Mouse (Mus musculus): ENCODE measurements around the gene Tigd3. TPM values are rescaled to one million over a fixed set of nuclear protein-coding genes. Genes with fewer than 3 reads are reported as not detected.

Tigd3 gene
- polyA plus RNA-seq, 1 experiment from 2014 or later = 1.7 TPM

DNA sequence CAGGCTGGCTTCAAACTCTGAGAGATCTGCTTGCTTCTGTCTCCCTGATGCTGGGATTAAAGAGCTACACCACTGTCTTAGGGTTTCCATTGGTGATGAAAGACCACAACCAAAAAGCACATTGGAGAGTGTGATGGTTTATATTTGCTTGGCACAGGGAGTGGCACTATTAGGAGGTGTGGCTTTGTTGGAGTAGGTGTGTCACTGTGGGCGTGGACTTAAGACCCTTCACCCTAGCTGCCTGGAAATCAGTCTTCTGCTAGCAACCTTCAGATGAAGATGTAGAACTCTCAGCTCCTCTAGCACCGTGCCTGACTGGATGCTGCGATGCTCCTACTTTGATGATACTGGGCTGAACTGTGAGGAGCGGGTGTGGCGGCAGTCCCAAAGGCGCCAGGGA is 44.6 kb upstream of the Tigd3 start:
- H3K4me1 ChIP-seq (ENCODE audit: insufficient read depth) = peaks cover 21% of the 10 kb centered on the region
- 76% methylated on average over 6 of the region's 6 CpGs for WGBS (ENCODE audit: insufficient replicate concordance)
- no peaks in the 10 kb centered on the region for H3K9me3 ChIP-seq (ENCODE audit: low read length)
- no peak for TF ChIP-seq EP300 (IDR thresholded peaks at IDR 0.05; ENCODE audit: low read depth)
- no peak for TF ChIP-seq CTCF (IDR thresholded peaks at IDR 0.05; ENCODE audit: low read depth)
- H3K27me3 ChIP-seq (ENCODE audit: insufficient read depth, low read length) = no peaks in the 10 kb centered on the region
- no peak for DNase-seq
- peak overlapping the region; percentile 42; the same call in 1 of the 2 replicates for H3K4me2 ChIP-seq (ENCODE audit: low read depth, low read length)
- H3K36me3 ChIP-seq (replicated peaks; ENCODE audit: insufficient read depth, low read length) = peaks cover 29% of the 10 kb centered on the region
- no peak overlapping the region; the same call in 1 of the 2 replicates for H3K27ac ChIP-seq (ENCODE audit: low read depth)
- H3K9ac ChIP-seq (replicated peaks) = no peak overlapping the region
- peak; percentile 33; the same call in 1 of the 2 replicates for ATAC-seq
- H3K4me3 ChIP-seq (ENCODE audit: low read depth, low read length) = no peak overlapping the region

- peaks cover 24% of the 10 kb centered on the region for H3K36me3 ChIP-seq (replicated peaks; ENCODE audit: insufficient read depth, low read length)
- DNase-seq = peak; percentile 57
- peaks cover 21% of the 10 kb centered on the region for H3K4me1 ChIP-seq (ENCODE audit: insufficient read depth)
- no peaks in the 10 kb centered on the region for H3K9me3 ChIP-seq (ENCODE audit: low read length)
- no peaks in the 10 kb centered on the region for H3K27me3 ChIP-seq (ENCODE audit: insufficient read depth, low read length)
- peak overlapping the region; percentile 42 for H3K4me2 ChIP-seq (ENCODE audit: low read depth, low read length)
- H3K4me3 ChIP-seq (ENCODE audit: low read depth, low read length) = no peak overlapping the region
- peak; percentile 88 for ATAC-seq
- H3K27ac ChIP-seq (ENCODE audit: low read depth) = peak overlapping the region; percentile 66; the same call in 1 of the 2 replicates
- WGBS (ENCODE audit: insufficient replicate concordance) = 24% methylated on average over 14 of the region's 14 CpGs
- no peak overlapping the region for H3K9ac ChIP-seq (replicated peaks)
- no peak for TF ChIP-seq CTCF (IDR thresholded peaks at IDR 0.05; ENCODE audit: low read depth)
- peak; percentile 51; the same call in 1 of the 2 replicates for TF ChIP-seq EP300 (IDR thresholded peaks at IDR 0.05; ENCODE audit: low read depth)
These were observed 44.0 kb upstream of the Tigd3 start for GRCm38 (mm10) chr19:5937836-5938406.

- Histone ChIP-seq H3K9ac (replicated peaks) (no peak overlapping the region), H3K4me3 (ENCODE audit: low read depth, low read length) (no peak overlapping the region), H3K27ac (ENCODE audit: low read depth) (peak overlapping the region; percentile 66; the same call in 1 of the 2 replicates), H3K27me3 (ENCODE audit: insufficient read depth, low read length) (no peaks in the 10 kb centered on the region), H3K4me2 (ENCODE audit: low read depth, low read length) (peak overlapping the region; percentile 42), H3K9me3 (ENCODE audit: low read length) (no peaks in the 10 kb centered on the region), H3K36me3 (replicated peaks; ENCODE audit: insufficient read depth, low read length) (peaks cover 18% of the 10 kb centered on the region), H3K4me1 (ENCODE audit: insufficient read depth) (peaks cover 21% of the 10 kb centered on the region)
- DNase-seq = no peak
- 71% methylated on average over 21 of the region's 21 CpGs for WGBS (ENCODE audit: insufficient replicate concordance)
- ATAC-seq = no peak
- no peak for TF ChIP-seq CTCF (IDR thresholded peaks at IDR 0.05; ENCODE audit: low read depth)
- TF ChIP-seq EP300 (IDR thresholded peaks at IDR 0.05; ENCODE audit: low read depth) = no peak
These were observed 43.3 kb upstream of the Tigd3 start for GRCm38 (mm10) chr19:5937095-5937835.

GRCm38 (mm10) chr19:5935691-5936090 is 41.7 kb upstream of the Tigd3 start:
- Histone ChIP-seq H3K4me2 (ENCODE audit: low read depth, low read length) (no peak overlapping the region), H3K27me3 (ENCODE audit: insufficient read depth, low read length) (no peaks in the 10 kb centered on the region), H3K9ac (replicated peaks) (no peak overlapping the region), H3K4me1 (ENCODE audit: insufficient read depth) (peaks cover 25% of the 10 kb centered on the region), H3K9me3 (ENCODE audit: low read length) (no peaks in the 10 kb centered on the region), H3K36me3 (replicated peaks; ENCODE audit: insufficient read depth, low read length) (peaks cover 7% of the 10 kb centered on the region; the same call in 1 of the 2 replicates), H3K4me3 (ENCODE audit: low read depth, low read length) (no peak overlapping the region), H3K27ac (ENCODE audit: low read depth) (peak overlapping the region; percentile 32; the same call in 1 of the 2 replicates)
- DNase-seq (no peak), ATAC-seq (no peak)
- 54% methylated on average over 5 of the region's 5 CpGs for WGBS (ENCODE audit: insufficient replicate concordance)
- TF ChIP-seq CTCF (IDR thresholded peaks at IDR 0.05; ENCODE audit: low read depth) (no peak), EP300 (IDR thresholded peaks at IDR 0.05; ENCODE audit: low read depth) (no peak)

- Histone ChIP-seq H3K4me1 (ENCODE audit: insufficient read depth) (peaks cover 25% of the 10 kb centered on the region), H3K9me3 (ENCODE audit: low read length) (no peaks in the 10 kb centered on the region), H3K36me3 (replicated peaks; ENCODE audit: insufficient read depth, low read length) (peaks cover 2% of the 10 kb centered on the region; the same call in 1 of the 2 replicates), H3K4me2 (ENCODE audit: low read depth, low read length) (no peak overlapping the region), H3K9ac (replicated peaks) (no peak overlapping the region), H3K27ac (ENCODE audit: low read depth) (peak overlapping the region; percentile 32; the same call in 1 of the 2 replicates), H3K27me3 (ENCODE audit: insufficient read depth, low read length) (no peaks in the 10 kb centered on the region), H3K4me3 (ENCODE audit: low read depth, low read length) (no peak overlapping the region)
- DNase-seq (no peak), ATAC-seq (no peak)
- 57% methylated on average over 3 of the region's 3 CpGs for WGBS (ENCODE audit: insufficient replicate concordance)
- no peak for TF ChIP-seq CTCF (IDR thresholded peaks at IDR 0.05; ENCODE audit: low read depth)
- TF ChIP-seq EP300 (IDR thresholded peaks at IDR 0.05; ENCODE audit: low read depth) = no peak
These were observed 41.3 kb upstream of the Tigd3 start for GRCm38 (mm10) chr19:5935266-5935665.
